Mouse (Mus musculus) embryo, embryonic 11.5 days (tissue): Measurements from ENCODE around the gene Aprt.

Source experiments
- DNase-seq: peaks from one replicate; pipeline ENCODE4 v3.0.0-alpha.2; 2012; ENCODE audit warnings: low read depth, low spot score

The Aprt gene

DNA sequence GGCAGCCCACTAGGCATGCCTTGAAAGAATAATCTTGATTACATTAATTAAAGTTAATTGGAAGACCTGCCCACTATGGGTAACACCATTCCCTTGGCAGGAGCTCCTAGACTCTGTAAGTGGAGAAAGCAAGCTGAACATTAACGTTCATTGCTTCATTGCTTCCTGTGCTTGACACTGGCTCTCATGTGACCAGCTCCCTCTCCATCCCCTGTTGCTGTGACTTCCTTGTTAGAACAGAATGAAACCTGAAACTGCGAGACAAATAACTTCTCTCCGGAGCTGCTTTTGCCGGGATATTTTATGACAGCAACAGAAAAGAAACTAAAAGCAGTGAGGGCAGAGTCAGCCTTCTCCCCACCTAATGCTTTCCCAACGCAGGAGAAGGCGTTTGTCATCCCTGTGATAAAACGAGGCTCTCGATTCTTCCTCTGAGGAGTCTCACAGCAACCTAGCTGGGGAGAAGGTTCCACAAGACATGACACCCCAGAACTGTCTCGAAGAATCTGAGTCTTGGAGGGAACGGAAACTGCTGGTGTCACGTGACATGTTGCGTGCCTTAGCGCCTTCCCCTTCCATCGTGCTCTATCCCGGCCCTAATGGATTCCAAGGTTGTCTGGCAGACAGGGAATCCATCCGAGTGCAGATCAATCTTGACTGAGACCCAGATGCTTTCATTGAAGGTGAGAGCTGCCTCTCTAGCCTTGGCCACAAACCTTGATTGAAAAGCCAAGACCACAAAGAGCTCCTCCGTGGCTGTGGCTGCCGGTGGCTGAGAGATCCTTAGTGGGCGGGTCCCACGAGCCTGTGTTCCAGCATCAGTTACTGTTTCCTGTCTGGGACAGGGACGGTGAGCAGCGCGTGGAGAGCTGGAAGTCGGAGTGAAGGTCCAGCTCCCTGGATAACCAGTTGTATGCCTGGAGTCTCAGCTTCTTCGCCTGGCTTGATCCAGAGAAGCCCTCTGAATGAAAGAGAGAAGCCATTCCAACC, 12.1 kb downstream of the Aprt start:
- no peak for DNase-seq

DNA sequence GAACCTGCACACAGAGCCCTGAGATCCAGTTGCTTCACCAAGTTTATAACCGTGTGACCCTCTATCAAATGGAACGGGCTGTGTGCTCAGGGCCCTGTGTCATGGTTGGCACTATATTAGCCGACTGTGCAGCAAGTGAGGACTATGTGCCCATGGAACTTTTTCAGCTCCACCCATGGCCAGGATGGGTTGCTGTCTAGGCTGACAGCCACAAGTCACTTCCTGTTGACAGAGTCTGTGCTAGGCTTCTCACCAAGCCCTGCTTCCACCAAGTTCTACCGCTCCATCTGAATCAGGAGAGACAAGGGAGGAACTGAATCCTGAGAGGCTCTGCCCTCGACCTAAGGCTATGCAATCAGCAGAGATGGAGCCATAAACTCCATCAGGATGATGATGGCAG, 15.5 kb downstream of the Aprt start:
- no peak for DNase-seq

DNA sequence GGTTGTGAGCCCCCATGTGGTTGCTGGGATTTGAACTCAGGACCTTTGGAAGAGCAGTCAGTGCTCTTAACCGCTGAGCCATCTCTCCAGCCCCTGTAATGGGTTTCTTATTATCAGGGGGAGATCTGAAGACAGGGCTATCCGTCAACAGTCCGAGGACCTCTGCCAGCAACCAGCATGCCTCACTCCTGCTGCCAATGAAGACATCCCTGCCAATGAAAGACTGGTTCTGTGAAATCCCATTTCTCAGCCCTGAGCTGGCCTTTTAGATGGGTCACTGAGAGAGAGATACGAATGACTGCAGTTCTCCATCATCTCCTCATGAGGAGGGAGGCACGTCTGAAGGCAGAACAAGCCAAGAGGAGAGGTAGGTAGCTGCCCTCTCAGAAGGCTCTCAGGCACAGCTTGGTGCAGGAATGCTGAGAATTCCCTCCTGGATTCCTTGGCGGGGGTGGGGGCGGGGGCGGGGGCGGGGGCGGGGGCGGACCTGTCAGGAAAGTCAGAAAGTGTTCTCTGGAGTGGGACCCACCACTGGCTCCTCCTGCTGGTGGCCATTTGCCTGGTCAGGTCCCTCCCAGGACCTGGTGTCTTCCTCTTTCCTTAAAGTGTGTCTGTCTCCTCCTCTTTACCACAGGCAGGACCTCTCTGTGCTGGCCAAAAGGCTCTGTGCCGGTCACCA, 17.9 kb downstream of the Aprt start:
- DNase-seq = no peak

DNA sequence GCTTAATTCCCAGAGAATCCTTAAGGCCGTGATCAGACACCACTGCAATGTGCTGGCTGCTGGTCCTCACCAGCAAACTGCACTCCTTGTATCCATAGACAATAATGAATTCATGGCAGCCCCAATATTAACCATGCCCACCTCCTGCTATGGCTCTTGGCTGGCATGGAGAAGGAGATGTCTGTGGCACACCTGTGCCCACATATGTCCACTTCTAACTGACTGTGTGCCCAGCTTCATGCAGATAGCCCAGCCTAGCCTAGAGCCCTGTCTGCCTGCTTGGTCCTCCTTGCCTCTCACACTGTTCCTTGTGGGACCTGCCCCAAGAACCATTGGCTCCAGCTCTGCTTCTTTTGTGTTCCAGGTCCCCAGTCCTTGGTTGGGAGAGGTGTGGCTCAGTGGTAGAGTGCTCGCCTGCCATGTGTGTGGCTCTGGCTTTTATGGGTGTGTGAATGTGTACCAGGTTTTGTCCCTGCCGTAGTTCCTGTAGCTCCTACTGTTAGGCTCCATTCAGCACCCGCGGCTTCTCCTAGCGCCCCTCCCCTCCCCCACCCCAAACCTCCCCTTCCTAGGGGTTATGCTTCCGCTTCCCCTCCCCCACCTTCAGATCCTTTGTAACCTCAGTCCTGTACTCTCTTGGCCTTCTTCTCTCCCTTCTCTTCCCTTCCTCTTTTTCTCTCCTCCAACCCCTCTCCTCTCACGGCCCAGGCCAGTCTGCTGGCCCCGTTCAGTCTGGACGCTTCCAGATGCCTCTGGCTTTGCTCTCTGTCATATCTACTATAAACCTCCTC, 19.3 kb downstream of the Aprt start:
- no peak for DNase-seq

DNA sequence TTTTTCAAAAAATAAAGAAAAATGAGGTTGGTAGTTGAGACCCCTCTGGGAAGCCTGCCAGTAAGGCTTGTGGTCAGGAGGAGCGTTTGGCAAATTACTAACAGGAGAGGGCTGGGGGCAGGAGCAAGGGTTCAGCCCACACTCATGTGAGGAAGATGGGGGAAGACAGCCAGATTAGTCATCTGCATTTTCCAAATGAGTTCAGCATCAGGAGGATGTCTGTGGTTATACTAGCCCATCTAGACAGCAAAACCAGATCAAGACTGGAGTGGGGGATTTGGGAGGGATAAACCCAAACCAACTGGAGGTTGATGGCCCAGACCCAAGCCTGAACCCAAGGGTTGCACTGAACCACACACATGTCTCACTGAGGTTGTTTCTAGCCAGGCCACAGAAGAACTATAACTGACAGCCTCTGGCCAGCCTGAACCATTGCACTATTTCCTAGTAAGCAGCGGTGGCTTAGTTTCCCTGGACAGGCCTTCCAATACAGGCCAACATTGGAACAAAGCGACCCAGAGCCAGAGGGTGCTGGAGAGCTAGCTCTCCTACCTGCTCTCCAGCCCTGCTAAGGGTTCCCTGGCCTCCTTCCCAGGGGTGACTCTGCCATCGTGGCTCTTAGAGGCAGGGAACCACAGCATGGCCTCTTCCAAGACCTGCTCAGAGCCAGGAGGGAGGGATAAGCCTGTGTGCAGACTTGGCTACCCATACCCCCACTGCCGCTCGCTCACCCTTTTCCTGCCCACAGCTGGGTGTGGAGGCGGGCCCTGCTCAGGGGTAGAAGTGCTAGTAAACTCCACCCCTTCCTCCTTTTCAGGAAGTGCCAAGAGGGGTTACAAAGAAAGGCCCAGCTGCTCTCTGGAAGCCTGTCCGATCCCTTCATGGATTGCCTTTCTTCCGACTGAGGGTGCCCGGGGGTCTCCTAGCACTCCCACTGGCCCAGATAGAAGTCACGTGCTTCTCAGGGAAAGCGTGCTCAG, 20.4 kb downstream of the Aprt start:
- no peak for DNase-seq

DNA sequence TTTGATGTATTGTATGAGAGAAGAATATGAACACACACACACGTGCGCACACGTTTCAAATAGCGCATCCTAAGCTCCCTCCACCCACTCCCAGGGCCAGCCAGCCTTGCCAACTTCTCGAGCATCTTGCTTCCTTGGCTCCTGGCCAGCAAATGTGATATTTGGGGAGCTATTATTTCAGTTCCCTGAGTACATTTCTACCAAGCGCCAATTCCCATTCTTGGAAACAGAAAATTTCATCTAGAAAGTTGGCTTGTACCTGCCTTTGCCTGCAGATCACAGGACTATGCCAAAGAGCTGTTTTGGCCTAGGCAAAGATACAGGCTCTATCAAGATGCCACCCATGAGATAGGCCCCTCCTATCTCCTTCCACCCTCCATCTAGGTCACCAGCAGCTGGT, 21.9 kb downstream of the Aprt start:
- no peak for DNase-seq

DNA sequence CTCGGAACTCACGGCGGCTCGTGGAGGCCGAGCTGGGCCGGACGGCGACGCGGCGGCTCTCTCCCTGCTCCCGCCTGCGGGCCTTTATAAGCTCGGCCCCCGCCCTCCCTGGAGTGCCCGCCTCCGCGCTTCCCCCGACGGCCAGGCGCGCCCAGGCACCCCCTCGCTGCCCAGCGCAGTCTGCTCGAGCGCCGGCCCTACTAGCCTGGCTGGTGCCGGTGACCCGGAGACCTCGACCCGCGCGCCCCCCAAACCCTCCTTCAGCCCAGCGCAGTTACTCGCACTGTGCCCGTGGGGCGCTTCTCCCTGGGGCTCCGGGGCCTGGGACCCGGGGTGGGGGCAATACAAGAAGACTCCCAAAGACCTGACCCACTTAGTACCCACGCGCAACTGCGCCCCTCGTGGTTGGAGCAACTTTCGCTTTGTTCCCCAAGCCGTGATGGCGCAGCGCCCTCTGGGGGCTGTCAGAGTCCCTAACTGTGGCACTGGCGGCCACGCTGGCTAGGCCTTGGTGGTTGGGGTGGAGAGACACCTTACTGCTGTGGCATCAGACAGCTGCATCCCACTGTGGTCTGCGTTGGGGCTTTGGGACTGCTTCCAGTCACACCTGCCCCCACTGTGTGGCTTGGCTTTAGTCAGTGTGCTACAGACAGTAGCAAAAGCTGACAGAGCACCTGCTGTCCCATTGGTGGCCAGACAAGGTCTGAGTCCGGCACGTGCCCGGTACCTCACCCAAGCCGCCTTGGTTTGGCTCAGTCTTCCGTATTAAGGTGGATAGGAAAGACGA, 25.3 kb downstream of the Aprt start, which contains the start of gene Piezo1:
Piezo1 (minus strand) TSS at position 65 of the 787 bp plus-strand sequence.
- DNase-seq = peak; percentile 80

DNA sequence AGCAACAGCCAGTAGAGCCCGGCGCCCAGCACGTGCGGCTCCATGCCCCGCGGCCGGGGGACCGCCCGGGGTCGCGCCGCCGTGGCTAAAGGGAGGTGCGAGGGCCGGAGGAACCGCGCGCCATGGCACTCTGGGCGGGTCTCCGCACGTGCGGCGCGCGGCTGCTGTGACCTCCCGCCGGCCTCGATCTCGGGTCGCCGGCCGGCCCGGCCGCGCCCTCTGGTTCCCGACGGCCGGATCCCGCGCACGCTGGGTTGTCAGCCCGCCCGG, 25.8 kb downstream of the Aprt start:
- no peak for DNase-seq

DNA sequence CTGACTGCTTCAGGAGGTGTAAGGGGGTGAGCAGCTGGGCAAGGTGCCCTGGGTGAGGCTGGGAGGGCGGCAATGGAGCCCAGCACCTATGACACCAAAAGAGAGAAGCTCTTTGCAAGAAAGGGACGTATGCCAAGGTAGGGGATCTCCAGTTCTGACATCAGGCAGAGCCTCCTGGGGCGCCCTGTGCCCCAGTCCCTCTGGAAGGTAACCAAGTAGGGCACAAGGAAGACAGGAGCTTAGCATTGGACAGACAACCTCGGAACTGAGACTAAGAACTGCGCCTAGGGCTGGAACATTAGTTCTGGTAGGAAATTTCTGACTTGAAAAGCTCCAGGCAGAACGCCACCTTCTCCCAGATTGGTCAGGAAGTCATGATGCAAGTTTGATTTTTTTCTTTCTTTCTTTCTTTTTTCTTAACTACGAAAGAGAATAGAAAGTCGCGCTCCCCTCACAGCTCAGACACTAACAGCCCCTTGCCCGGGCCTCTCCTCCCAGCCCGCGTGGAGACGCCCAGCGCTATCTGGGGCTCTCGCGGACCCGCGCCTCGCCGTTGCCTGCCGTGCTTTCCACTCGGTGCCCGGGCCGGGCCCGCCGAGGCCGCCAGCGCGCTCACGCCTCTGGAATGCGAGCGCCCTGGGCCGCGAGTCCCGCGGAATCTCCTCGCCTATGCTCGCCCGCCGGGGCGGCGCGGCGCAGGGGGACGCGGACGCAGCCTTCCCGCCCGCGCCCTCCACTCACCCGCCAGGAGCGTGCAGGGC, 26.3 kb downstream of the Aprt start:
- no peak for DNase-seq

DNA sequence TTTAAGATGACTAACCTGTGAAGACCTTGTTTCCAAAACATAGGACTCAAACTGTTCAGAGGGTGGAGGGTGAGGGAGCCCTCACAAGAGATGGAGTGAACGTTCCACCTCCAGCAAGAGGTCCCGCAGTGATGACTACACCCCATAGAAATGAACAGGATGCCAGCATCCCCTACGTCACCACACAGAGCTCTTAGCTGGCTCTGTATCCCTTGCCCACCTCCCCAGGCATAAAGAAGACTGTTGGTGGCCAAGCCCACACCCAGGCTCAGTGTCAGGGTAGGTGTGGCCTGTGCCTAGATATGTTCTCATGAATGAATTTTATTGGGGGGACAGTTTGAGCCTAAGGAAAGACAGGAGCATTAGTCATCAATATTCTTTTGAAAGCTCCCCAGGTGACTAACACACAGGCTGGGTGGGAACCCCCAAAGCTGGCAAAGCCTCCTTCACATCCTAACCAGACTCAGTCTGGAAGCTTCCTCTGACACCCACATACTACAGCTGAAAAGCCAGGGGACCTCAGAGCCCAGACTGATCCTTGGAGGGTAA, 27.7 kb downstream of the Aprt start:
- DNase-seq = no peak

DNA sequence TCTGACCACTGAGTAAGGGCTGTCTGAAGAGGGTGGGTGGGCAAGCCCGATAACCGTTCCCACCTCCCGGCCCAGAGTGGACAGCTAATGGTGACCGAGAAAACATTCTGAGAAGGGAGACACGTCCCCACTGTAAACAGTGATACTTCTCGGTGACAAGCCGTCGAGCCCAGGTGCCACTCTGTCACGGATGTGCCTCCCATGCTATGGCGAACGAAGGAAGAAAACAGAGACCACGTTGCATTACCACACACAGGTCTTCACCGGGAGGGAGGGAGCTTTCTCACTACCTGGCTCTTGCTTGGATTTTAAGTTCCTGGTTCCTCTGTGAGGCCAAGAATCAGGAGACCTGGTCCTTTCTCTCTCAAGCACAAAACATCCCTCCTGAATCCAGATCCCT, 28.4 kb downstream of the Aprt start:
- no peak for DNase-seq

DNA sequence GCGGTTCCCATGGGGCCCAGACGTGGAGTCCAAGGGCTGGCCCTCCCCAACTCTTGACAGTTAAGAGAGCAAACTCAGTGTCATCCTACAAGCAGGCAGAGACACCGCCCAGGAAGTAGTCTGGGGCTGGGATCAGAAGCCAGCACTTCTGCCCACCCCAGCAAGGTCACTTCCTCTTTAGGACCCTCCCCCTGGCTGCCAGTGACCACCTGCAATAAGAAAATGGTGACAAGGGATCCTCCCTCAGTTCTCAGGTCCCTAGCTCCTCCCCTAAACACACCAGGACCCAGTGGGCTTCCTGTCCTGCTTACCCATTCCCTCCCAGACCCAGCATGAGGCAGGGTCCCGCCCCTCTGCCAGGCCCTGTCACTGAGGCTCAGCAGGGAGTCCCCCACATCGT, 28.9 kb downstream of the Aprt start:
- DNase-seq = no peak

DNA sequence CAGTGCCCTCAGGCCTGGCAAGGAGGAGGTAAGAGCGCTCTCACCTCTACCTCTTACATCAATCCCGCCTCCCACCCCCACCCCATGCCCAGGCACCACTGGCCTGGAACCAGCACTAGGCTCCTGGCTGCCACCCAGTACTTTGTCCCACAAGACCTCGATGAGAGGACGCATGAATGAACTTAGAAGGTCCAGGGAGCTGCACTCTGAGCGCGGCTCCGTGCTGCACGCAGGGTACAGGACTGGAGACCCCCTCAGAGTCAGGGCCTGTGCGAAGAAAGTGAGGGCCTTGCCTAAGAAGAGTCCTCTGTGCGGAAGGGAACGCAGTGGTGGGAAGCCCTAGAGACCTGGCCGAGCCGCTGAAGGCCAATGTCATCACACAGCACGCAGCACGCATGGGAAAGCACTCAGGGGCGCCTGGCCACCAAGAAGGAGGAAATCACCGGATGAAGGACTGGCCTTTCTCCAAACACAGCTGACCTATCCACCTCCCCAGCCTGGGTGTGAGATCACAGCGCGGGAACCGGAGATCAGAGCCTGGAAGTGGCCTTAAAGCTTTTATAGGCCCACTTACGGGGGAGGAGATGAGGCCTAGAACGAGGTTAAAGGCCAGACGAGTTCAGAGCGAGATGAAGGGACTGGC, 29.8 kb downstream of the Aprt start:
- DNase-seq = no peak

DNA sequence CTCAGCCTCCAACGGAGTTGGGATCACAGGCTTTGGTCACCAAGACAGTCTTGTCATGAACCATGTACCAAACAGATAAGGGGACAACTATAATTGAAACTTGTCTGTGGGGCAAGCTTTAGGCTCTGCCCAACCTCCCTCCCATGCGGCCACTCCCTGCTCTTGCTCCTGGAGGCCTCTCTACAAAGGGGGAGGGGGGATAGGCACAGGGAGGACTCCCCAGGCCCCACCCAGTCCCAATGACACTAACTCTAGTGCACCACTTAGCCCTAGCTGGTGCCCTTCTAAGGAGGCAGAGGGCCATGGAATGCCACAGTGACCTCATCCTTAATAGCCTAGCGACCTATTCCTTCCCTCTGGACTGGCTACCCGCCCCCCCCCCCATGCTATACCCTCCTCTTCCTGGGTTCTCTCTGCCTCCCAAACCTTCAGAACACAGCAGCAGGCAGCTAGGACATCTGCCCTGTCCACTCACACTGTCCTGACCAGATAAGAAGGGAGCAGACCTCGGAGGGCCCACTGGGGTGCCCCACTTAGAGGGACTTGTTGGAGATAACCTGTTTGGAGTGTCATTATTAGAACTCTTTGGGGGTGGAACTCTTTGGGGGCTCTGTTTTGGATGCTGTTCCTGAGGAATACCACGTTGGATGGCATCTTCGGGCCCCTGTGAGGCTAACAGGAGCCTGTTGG, 30.5 kb downstream of the Aprt start:
- no peak for DNase-seq

DNA sequence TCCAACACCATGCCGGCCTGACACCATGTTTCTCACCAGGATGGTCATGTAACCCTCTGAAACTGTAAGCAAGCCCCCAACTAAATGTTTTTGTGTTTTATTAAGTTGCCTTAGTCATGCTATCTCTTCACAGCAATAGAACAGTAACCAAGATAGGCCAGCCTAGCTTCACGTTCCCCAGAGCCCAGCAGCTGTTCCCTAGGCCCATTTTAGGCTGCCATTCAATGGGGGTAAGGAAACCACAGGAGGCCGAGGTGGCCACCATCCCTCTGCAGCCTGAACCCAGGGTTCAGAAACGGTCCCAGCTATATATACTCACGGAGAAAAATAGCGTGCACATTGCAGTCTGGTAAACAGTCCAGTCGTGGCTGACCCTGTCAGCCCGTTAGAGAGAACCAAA, 32.6 kb downstream of the Aprt start:
- DNase-seq = no peak

DNA sequence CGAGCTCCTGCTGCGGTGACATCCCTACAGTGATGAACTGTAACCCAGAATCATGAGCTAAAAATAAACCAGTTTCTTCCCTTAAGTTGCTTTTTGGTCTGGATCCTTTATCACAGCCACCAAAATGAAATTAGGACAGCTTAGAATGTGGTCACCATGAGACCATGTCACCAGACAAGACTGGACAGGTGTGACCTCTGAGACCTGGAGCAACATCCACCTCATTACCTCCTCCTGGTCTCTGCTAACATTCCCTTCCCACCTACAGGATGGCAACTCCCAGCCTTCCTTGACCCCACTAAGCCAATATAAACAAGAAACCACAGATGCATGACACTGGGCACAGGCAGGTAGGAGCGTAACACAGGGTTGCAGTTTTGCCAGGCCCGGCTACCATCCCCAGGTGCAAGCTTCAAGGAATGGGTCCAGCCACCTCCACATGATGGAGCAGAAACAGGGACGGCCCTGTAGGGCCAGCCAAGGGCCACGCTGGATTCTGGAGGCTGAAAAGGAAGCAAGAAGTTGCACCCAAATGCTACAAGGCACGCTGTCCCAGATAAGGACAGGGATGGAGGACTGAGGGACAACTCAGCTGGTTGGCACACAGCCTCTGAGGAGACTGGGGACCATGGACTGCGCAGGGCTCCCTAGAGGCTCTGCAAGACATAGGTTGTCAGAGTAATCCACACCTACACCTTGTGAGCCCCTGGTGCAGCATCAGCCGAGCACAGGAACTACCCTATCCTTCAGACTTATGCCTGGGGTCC, 38.2 kb downstream of the Aprt start:
- DNase-seq = no peak

DNA sequence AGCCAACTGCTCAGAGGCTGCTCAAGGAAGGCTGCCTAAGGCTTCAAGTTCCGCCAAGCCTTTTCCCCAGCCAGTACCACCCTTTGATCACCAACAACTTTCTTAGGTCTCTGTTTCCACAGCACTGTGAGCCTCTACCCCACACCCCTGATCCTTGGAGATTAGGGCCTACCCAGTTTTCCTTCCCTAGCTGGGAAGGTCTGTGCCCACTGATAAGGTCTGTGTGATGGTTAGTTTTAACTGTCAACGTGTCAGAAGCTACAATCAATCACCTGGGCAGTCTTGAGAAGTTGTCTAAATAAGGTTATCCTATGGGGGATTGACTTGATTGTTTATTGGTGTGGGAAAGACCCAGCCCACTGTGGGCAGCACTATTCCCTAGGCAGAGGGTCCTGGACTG, 38.9 kb downstream of the Aprt start:
- no peak for DNase-seq
